ENCODE assay signal across 14 mouse cellular contexts in genomic region chr7:126643244-126643617, GRCm38 (mm10). TPM values are rescaled to one million over a fixed set of nuclear protein-coding genes. Genes with fewer than 3 reads are reported as not detected.
DNase-seq lines count a peak whose midpoint lies in the region; ATAC-seq lines count a peak whose summit lies in the region.
"Not testable (repeated sequence)": the region's sequence is repeated elsewhere in the genome, so short reads cannot be mapped to it uniquely, and the experiment has no call there.
"Had no signal": no experiment of that assay in that cellular context is flagged by ENCODE, and none has a peak within 500 bp of the region (broad histone marks: within the 10 kb centered on the region; RNA-seq: fewer than 3 reads in every experiment).

No protein-coding gene starts in this region.

- ATAC-seq in inflammation-experienced regulatory T-cells, adult 6 months = peak; percentile 14
- peak; percentile 47; the same call in 1 of the 2 replicates for ATAC-seq in lung, embryonic 16.5 days (ENCODE audit: low read depth)

- H3K9ac ChIP-seq in lung, embryonic 16.5 days (ENCODE audit: low read length) = not testable (repeated sequence)

- not testable (repeated sequence) for H3K4me3 ChIP-seq in lung, embryonic 16.5 days (ENCODE audit: low read length)

- H3K36me3 ChIP-seq in lung, embryonic 16.5 days (ENCODE audit: control insufficient read depth, insufficient read depth, low read length) = not testable (repeated sequence)

- WGBS in lung, embryonic 16.5 days = 56% methylated on average over 3 of the region's 3 CpGs

- not testable (repeated sequence) for H3K27ac ChIP-seq in lung, embryonic 16.5 days (ENCODE audit: low read length)

- DNase-seq in A20 (ENCODE audit: low read depth, low spot score) = peak; percentile 71
- DNase-seq in T-cell, adult 2 months (ENCODE audit: low spot score) = peak; percentile 50
- DNase-seq in cerebellum, adult 8-10 months = peak; percentile 43
- DNase-seq in gastrocnemius, adult 18-20 months (ENCODE audit: low spot score) = peak; percentile 44
- peak; percentile 7 to 42 for DNase-seq in layer of hippocampus, postnatal 14 days (ENCODE audit: low spot score in 2 of 2)
- peak; percentile 17 for DNase-seq in right cerebral cortex, postnatal 4 days

- H3K4me1 ChIP-seq in lung, embryonic 16.5 days (replicated peaks; ENCODE audit: control insufficient read depth, insufficient read depth, low read length) = not testable (repeated sequence)

- H3K9me3 ChIP-seq in lung, embryonic 16.5 days (ENCODE audit: control insufficient read depth, low read length) = not testable (repeated sequence)

- H3K27me3 ChIP-seq in lung, embryonic 16.5 days (ENCODE audit: control insufficient read depth, insufficient read depth, low read depth, low read length) = not testable (repeated sequence)

- H3K4me2 ChIP-seq in lung, embryonic 16.5 days (ENCODE audit: low read depth, low read length) = not testable (repeated sequence)

RNA-seq across cellular contexts. Expression of gene Sgf29, which starts 5.9 kb away (rescaled TPM):
- 10 to 100 TPM; 29.1 to 33.1 TPM for total RNA-seq in gastrocnemius, adult 18-20 months (2021)
- polyA plus RNA-seq in inflammation-experienced regulatory T-cells, adult 6 months (2017; shearing (Covaris generic)) = 100 to 1,000 TPM in 1 of 3 experiments, 10 to 100 TPM in 2; 46.5 to 103 (median 70.1) TPM
- total RNA-seq in layer of hippocampus, postnatal 14 days (2021) = 10 to 100 TPM; 31.2 to 32.9 TPM
- 42.9 and 47.3 TPM in 2 replicates for polyA plus RNA-seq in lung, embryonic 16.5 days (2015; fragmentation: Nextera tagmentation; extraction: Ambion mirVana)

RNA-seq across cellular contexts. Expression of gene Nupr1, which starts 12.6 kb away (rescaled TPM):
- total RNA-seq in gastrocnemius, adult 18-20 months (2021) = 1 to 10 TPM; 7.5 to 8.8 TPM
- polyA plus RNA-seq in inflammation-experienced regulatory T-cells, adult 6 months (2017; shearing (Covaris generic)) = 1 to 10 TPM in 1 of 3 experiments, not detected in 2; 2.2 TPM
- 1 to 10 TPM; 4.2 to 4.4 TPM for total RNA-seq in layer of hippocampus, postnatal 14 days (2021)
- polyA plus RNA-seq in lung, embryonic 16.5 days (2015; fragmentation: Nextera tagmentation; extraction: Ambion mirVana) = 34.2 and 53.9 TPM in 2 replicates

RNA-seq across cellular contexts. Expression of gene Sult1a1, which starts 33.0 kb away (rescaled TPM):
- total RNA-seq in gastrocnemius, adult 18-20 months (2021) = 10 to 100 TPM; 11.1 to 15.9 TPM
- under 1 TPM in 1 of 3 experiments, not detected in 2; 0.65 TPM for polyA plus RNA-seq in inflammation-experienced regulatory T-cells, adult 6 months (2017; shearing (Covaris generic))
- 10 to 100 TPM; 10.7 to 16.5 TPM for total RNA-seq in layer of hippocampus, postnatal 14 days (2021)
- polyA plus RNA-seq in lung, embryonic 16.5 days (2015; fragmentation: Nextera tagmentation; extraction: Ambion mirVana) = 12.3 and 21.1 TPM in 2 replicates
- polyA plus RNA-seq: G1E had no signal

RNA-seq across cellular contexts. Expression of gene Il27, which starts 48.5 kb away (rescaled TPM):
- total RNA-seq in gastrocnemius, adult 18-20 months (2021) = under 1 TPM in 1 of 2 experiments, not detected in 1; 0.31 TPM
- polyA plus RNA-seq in inflammation-experienced regulatory T-cells, adult 6 months (2017; shearing (Covaris generic)) = not detected
- not detected for total RNA-seq in layer of hippocampus, postnatal 14 days (2021)
- polyA plus RNA-seq in lung, embryonic 16.5 days (2015; fragmentation: Nextera tagmentation; extraction: Ambion mirVana) = not detected in 2 replicates
- total RNA-seq: G1E had no signal
- polyA plus RNA-seq: forebrain, embryonic 15.5 days; G1E; heart, embryonic 10.5 days; kidney, embryonic 15.5 days; limb, embryonic 12.5 days; stomach, embryonic 16.5 days had no signal

RNA-seq across cellular contexts. Expression of gene Bola2, which starts 52.0 kb away (rescaled TPM):
- 10 to 100 TPM; 37.1 to 42.2 TPM for total RNA-seq in gastrocnemius, adult 18-20 months (2021)
- polyA plus RNA-seq in inflammation-experienced regulatory T-cells, adult 6 months (2017; shearing (Covaris generic)) = 100 to 1,000 TPM in 2 of 3 experiments, 10 to 100 TPM in 1; 89.3 to 196 (median 149) TPM
- total RNA-seq in layer of hippocampus, postnatal 14 days (2021) = 100 to 1,000 TPM; 119 to 129 TPM
- polyA plus RNA-seq in lung, embryonic 16.5 days (2015; fragmentation: Nextera tagmentation; extraction: Ambion mirVana) = 102 and 108 TPM in 2 replicates

Comparison
In these comparisons a context has a peak if more than half of its experiments do, and no peak if none do; other contexts are left out.
1. DNase-seq: peak in every context shown above with its lines; median percentile 71 in A20; 50 in T-cell, adult 2 months; 44 in gastrocnemius, adult 18-20 months; 43 in cerebellum, adult 8-10 months; 24 in layer of hippocampus, postnatal 14 days; 17 in right cerebral cortex, postnatal 4 days.